Comparison of ENCODE assay signal across 15 mouse cellular contexts in the genomic region with DNA sequence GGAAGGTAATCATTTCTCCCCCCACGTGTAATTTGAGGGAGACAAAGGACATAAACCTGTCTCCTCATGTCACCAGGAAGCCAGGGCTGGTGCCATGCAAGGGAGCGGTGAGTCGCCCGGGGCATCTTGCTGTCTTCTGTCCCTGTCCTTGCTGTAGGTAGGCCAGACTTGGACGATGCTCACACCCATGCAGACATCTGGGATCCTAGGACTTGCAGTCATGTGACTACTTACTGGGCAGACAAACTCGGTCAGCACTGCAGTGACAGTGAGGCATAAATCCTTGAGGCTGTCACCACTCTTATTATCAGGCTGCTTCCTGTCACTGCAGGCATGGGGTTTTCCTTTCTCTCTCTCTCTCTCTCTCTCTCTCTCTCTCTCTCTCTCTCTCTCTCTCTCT.
"Had no signal": no experiment of that assay in that cellular context is flagged by ENCODE, and none has a peak within 500 bp of the region (broad histone marks: within the 10 kb centered on the region; RNA-seq: fewer than 3 reads in every experiment).

No protein-coding gene starts in this region.

- H3K9me3 ChIP-seq: limb, embryonic 12.5 days; limb, embryonic 15.5 days had no signal

- H3K9ac ChIP-seq: limb, embryonic 12.5 days; limb, embryonic 15.5 days; liver, embryonic 14.5 days; liver, postnatal 0 days; lung, embryonic 14.5 days had no signal

- H3K27me3 ChIP-seq: limb, embryonic 12.5 days; limb, embryonic 15.5 days had no signal

- H3K4me1 ChIP-seq: limb, embryonic 12.5 days had no signal

- H3K4me2 ChIP-seq: limb, embryonic 12.5 days; limb, embryonic 15.5 days; liver, embryonic 11.5 days; lung, embryonic 14.5 days; midbrain, embryonic 11.5 days had no signal

- H3K27ac ChIP-seq: layer of hippocampus, adult 2 months; limb, embryonic 12.5 days; limb, embryonic 15.5 days; liver, embryonic 14.5 days; macrophage had no signal

- H3K4me3 ChIP-seq: layer of hippocampus, adult 2 months; limb, embryonic 12.5 days; limb, embryonic 15.5 days had no signal

- DNase-seq: kidney, postnatal 25 days; layer of hippocampus, adult 9-11 months; left cerebral cortex, postnatal 4 days; liver, postnatal 0 days; lung, embryonic 14.5 days; midbrain, embryonic 14.5 days; thymus, adult 18-20 months; thymus, postnatal 36 days had no signal

- ATAC-seq: liver, postnatal 0 days had no signal
